ENCODE assay signal across 11 mouse cellular contexts in genomic region chr8:117281676-117282075, GRCm38 (mm10). TPM values are rescaled to one million over a fixed set of nuclear protein-coding genes. Genes with fewer than 3 reads are reported as not detected.
A peak's percentile ranks its signal among the peaks of the same experiment; 100 is the strongest.
DNase-seq lines count a peak whose midpoint lies in the region; ATAC-seq and TF ChIP-seq lines count a peak whose summit lies in the region.
"Had no signal": no experiment of that assay in that cellular context is flagged by ENCODE, and none has a peak within 500 bp of the region (broad histone marks: within the 10 kb centered on the region; RNA-seq: fewer than 3 reads in every experiment).

No protein-coding gene starts in this region.

- no peak overlapping the region for H3K9ac ChIP-seq in heart, adult 2 months (ENCODE audit: low read depth, low read length)
- H3K9ac ChIP-seq in kidney, postnatal 0 days (ENCODE audit: low read depth, low read length) = no peak overlapping the region
- H3K9ac ChIP-seq in CH12.LX (ENCODE audit: insufficient read depth, low read depth) = no peak overlapping the region
- no peak overlapping the region for H3K9ac ChIP-seq in liver, embryonic 15.5 days

- no peak overlapping the region for H3K4me3 ChIP-seq in heart, adult 2 months
- H3K4me3 ChIP-seq in kidney, postnatal 0 days (replicated peaks; ENCODE audit: low read depth, low read length) = no peak overlapping the region
- H3K4me3 ChIP-seq in CH12.LX (replicated peaks in 1 of 3; ENCODE audit: low read depth in 2 of 3, low read length in 2 of 3, poor library complexity in 1 of 3) = no peak overlapping the region
- H3K4me3 ChIP-seq in liver, embryonic 15.5 days (replicated peaks) = no peak overlapping the region
- H3K4me3 ChIP-seq: erythroblast, embryonic 14.5 days had no signal

- dilution Hi-C loops in CH12.LX (cut with MboI; ENCODE audit: extremely low pct_ligation_motif_present, extremely low pct_unique_long_range_greater_than_20kb, low sequenced_read_pairs) = no loop called here

- intact Hi-C loops in heart, adult 2 months (cut with DNase I) = loop anchor here (2.0 kb wide), 1 partner anchor 17 kb away; no protein-coding TSS in a partner anchor
- intact Hi-C loops in left cerebral cortex, postnatal 14 days (cut with DNase I) = no loop called here

- in situ Hi-C loops in CH12.LX (cut with MboI; ENCODE audit: low pct_ligation_motif_present, low pct_unique_long_range_greater_than_20kb, low sequenced_read_pairs) = no loop called here

- no peak for ATAC-seq in kidney, postnatal 0 days (replicated peaks; ENCODE audit: low FRiP score, low read depth)
- ATAC-seq in liver, embryonic 15.5 days (ENCODE audit: insufficient read depth) = no peak

- H3K9me3 ChIP-seq in kidney, postnatal 0 days (replicated peaks; ENCODE audit: low read length) = no peaks in the 10 kb centered on the region
- H3K9me3 ChIP-seq in CH12.LX (replicated peaks; ENCODE audit: low read length) = peaks cover 6% of the 10 kb centered on the region
- H3K9me3 ChIP-seq in liver, embryonic 15.5 days (replicated peaks) = no peaks in the 10 kb centered on the region

- no peak for TF ChIP-seq POLR2A in heart, adult 2 months (IDR thresholded peaks at IDR 0.05; ENCODE audit: insufficient read depth, low read depth, low read length)
- TF ChIP-seq POLR2A in CH12.LX (IDR thresholded peaks at IDR 0.05; ENCODE audit: low read depth, low read length) = no peak

- TF ChIP-seq RAD21 in CH12.LX (IDR thresholded peaks at IDR 0.05; ENCODE audit: low read depth, low read length) = no peak

- H3K36me3 ChIP-seq in heart, adult 2 months (ENCODE audit: control insufficient read depth, insufficient read depth, low read length) = no peaks in the 10 kb centered on the region
- H3K36me3 ChIP-seq in kidney, postnatal 0 days (ENCODE audit: insufficient read depth, low read length) = peaks cover 13% of the 10 kb centered on the region; the same call in 1 of the 2 replicates
- peaks cover 6 to 47% of the 10 kb centered on the region in 2 experiments for H3K36me3 ChIP-seq in CH12.LX (replicated peaks in 1 of 2; ENCODE audit: control insufficient read depth in 1 of 2, insufficient read depth in 1 of 2, low read length in 1 of 2)
- H3K36me3 ChIP-seq in liver, embryonic 15.5 days (replicated peaks) = peaks cover 21% of the 10 kb centered on the region

- peak overlapping the region; percentile 72 for H3K27ac ChIP-seq in heart, adult 2 months
- peak overlapping the region; percentile 65; the same call in 1 of the 2 replicates for H3K27ac ChIP-seq in kidney, postnatal 0 days
- no peak overlapping the region for H3K27ac ChIP-seq in CH12.LX (ENCODE audit: insufficient read depth, low read depth)
- peak overlapping the region; percentile 49 for H3K27ac ChIP-seq in liver, embryonic 15.5 days (replicated peaks)

- H3K27me3 ChIP-seq in heart, adult 2 months (ENCODE audit: control insufficient read depth, insufficient read depth, low read length) = no peaks in the 10 kb centered on the region
- no peaks in the 10 kb centered on the region for H3K27me3 ChIP-seq in kidney, postnatal 0 days (ENCODE audit: insufficient read depth, low read length)
- no peaks in the 10 kb centered on the region for H3K27me3 ChIP-seq in CH12.LX (replicated peaks)
- H3K27me3 ChIP-seq in liver, embryonic 15.5 days = no peaks in the 10 kb centered on the region

- H3K4me2 ChIP-seq in kidney, postnatal 0 days (ENCODE audit: low read length) = no peak overlapping the region
- peak overlapping the region; percentile 46 for H3K4me2 ChIP-seq in CH12.LX (ENCODE audit: insufficient read depth, low read depth, poor library complexity, severe bottlenecking)
- peak overlapping the region; percentile 45 for H3K4me2 ChIP-seq in liver, embryonic 15.5 days

- DNase-seq in heart, adult 2 months = no peak
- no peak for DNase-seq in heart, adult 8-10 months (ENCODE audit: low spot score)
- no peak for DNase-seq in kidney, postnatal 0 days (ENCODE audit: low spot score)
- DNase-seq in kidney, postnatal 14 days = no peak
- DNase-seq in CH12.LX (ENCODE audit: extremely low read depth) = no peak
- DNase-seq in left cerebral cortex, postnatal 14 days (ENCODE audit: low spot score in 2 of 2) = no peak
- no peak for DNase-seq in adrenal gland, postnatal 14 days
- DNase-seq: cerebellum, postnatal 25 days; kidney, adult 8-10 months had no signal

- H3K4me1 ChIP-seq in heart, adult 2 months (ENCODE audit: control insufficient read depth, insufficient read depth, low read length) = peaks cover 18% of the 10 kb centered on the region
- H3K4me1 ChIP-seq in kidney, postnatal 0 days (replicated peaks; ENCODE audit: insufficient read depth, low read length) = peaks cover 17% of the 10 kb centered on the region; the same call in 1 of the 2 replicates
- H3K4me1 ChIP-seq in CH12.LX (ENCODE audit: control insufficient read depth in 1 of 2, insufficient read depth in 2 of 2) = peaks cover 28 to 70% of the 10 kb centered on the region in 2 experiments
- peaks cover 73% of the 10 kb centered on the region for H3K4me1 ChIP-seq in liver, embryonic 15.5 days (replicated peaks)

- no peak for TF ChIP-seq CTCF in heart, adult 2 months (IDR thresholded peaks at IDR 0.05)
- no peak for TF ChIP-seq CTCF in kidney, postnatal 0 days (IDR thresholded peaks at IDR 0.05; ENCODE audit: low read depth)
- TF ChIP-seq CTCF in CH12.LX (conservative IDR thresholded peaks at IDR 0.05 in 1 of 2, IDR thresholded peaks at IDR 0.05 in 1 of 2; ENCODE audit: low read depth in 2 of 2, low read length in 2 of 2) = no peak

- peaks cover 6% of the 10 kb centered on the region for H3K79me2 ChIP-seq in heart, adult 2 months (replicated peaks; ENCODE audit: control insufficient read depth, insufficient read depth, low read length)
- peaks cover 22% of the 10 kb centered on the region for H3K79me2 ChIP-seq in CH12.LX (replicated peaks; ENCODE audit: control insufficient read depth, extremely low read depth, insufficient read depth, poor library complexity, severe bottlenecking)

- no peak for TF ChIP-seq EP300 in heart, adult 2 months (IDR thresholded peaks at IDR 0.05; ENCODE audit: insufficient read depth, low read depth, low read length)
- no peak for TF ChIP-seq EP300 in CH12.LX (IDR thresholded peaks at IDR 0.05; ENCODE audit: low read length)

- WGBS in heart, adult 2 months = 78% methylated on average over 10 of the region's 10 CpGs
- 83% methylated on average over 10 of the region's 10 CpGs for WGBS in kidney, postnatal 0 days
- WGBS in liver, embryonic 15.5 days (ENCODE audit: insufficient replicate concordance) = 62% methylated on average over 10 of the region's 10 CpGs

TF ChIP-seq in CH12.LX, 34 proteins besides CTCF, POLR2A, EP300 and RAD21:
- TF ChIP-seq NRF1 (IDR thresholded peaks at IDR 0.05; ENCODE audit: low read depth, low read length) = peak; percentile 49
- TF ChIP-seq MAZ (IDR thresholded peaks at IDR 0.05; ENCODE audit: low read depth, low read length) = no peak
TF ChIP-seq in CH12.LX: peak in this region for 1.

RNA-seq across cellular contexts. Expression of gene Cmip, which starts 24.8 kb away (rescaled TPM):
- 10 to 100 TPM; 20.1 to 20.8 TPM for total RNA-seq in heart, adult 2 months (2021)
- polyA plus RNA-seq in heart, adult 2 months (2012; rRNA removed) = 11.8 and 13.6 TPM in 2 replicates
- total RNA-seq in heart, adult 8-10 months (2022) = 10 to 100 TPM; 14.4 to 20.4 (median 16.3) TPM
- polyA plus RNA-seq in kidney, postnatal 0 days (2015; fragmentation: Nextera tagmentation; extraction: Ambion mirVana) = 31.3 and 36.8 TPM in 2 replicates
- total RNA-seq in CH12.LX (2012; rRNA removed) (12.0 and 16.5 TPM in 2 replicates), CH12.LX (2014; rRNA removed) (4.3 and 5.2 TPM in 2 replicates)
- polyA plus RNA-seq in CH12.LX (2012; ENCODE audit: insufficient read length, low read depth) = 36.3 and 39.0 TPM in 2 replicates
- polyA plus RNA-seq in liver, embryonic 15.5 days (2015; fragmentation: Nextera tagmentation; extraction: Ambion mirVana) = 11.5 and 15.7 TPM in 2 replicates
- 100 to 1,000 TPM; 358 to 375 TPM for total RNA-seq in left cerebral cortex, postnatal 14 days (2021)
- total RNA-seq in adrenal gland, postnatal 14 days (2021) = 94.6 and 96.2 TPM in 2 replicates
